Mouse (Mus musculus) stomach, postnatal 0 days (tissue): ENCODE data around the gene Lgi1. TPM values are rescaled to one million over a fixed set of nuclear protein-coding genes. Genes with fewer than 3 reads are reported as not detected.

Experiments
- ATAC-seq: fragments of 200-750 bp; cut with Nextera tagmentation; 2 replicates; pipeline ENCODE4 v1.8.0; 2017; ENCODE audit not compliant: low FRiP score, low TSS enrichment
- DNase-seq: peaks from one replicate; pipeline ENCODE4 v3.0.0-alpha.2; 2016; ENCODE audit warnings: low spot score
- H3K27ac ChIP-seq: fragments of 300-500 bp; sonication (generic); replicated peaks from 2 replicates; pipeline ENCODE4 v1.5.1; 2014; ENCODE audit warnings: mild to moderate bottlenecking, control low read depth
- H3K27me3 ChIP-seq: fragments of 300-500 bp; sonication (generic); 2 replicates; pipeline ENCODE4 v1.6.1; 2014; ENCODE audit warnings: low read length; ENCODE audit not compliant: control insufficient read depth, insufficient read depth
- H3K36me3 ChIP-seq: fragments of 300-500 bp; sonication (generic); 2 replicates; pipeline ENCODE4 v1.6.1; 2014; ENCODE audit warnings: low read length, mixed read lengths; ENCODE audit not compliant: control insufficient read depth, insufficient read depth
- H3K4me1 ChIP-seq: fragments of 300-500 bp; sonication (generic); replicated peaks from 2 replicates; pipeline ENCODE4 v1.6.1; 2014; ENCODE audit warnings: antibody characterized with exemption; ENCODE audit not compliant: control insufficient read depth, insufficient read depth
- H3K4me2 ChIP-seq: fragments of 300-500 bp; sonication (generic); replicated peaks from 2 replicates; pipeline ENCODE4 v1.6.1; 2014; ENCODE audit warnings: low read depth, mild to moderate bottlenecking, control low read depth, moderate library complexity
- H3K4me3 ChIP-seq: fragments of 300-500 bp; sonication (generic); 2 replicates; pipeline ENCODE4 v1.5.1; 2014; ENCODE audit warnings: low read depth, low read length, control low read depth
- H3K9ac ChIP-seq: fragments of 300-500 bp; sonication (generic); 2 replicates; pipeline ENCODE4 v1.6.1; 2014; ENCODE audit warnings: mild to moderate bottlenecking, low read length, control low read depth, mixed read lengths
- H3K9me3 ChIP-seq: fragments of 300-500 bp; sonication (generic); 2 replicates; pipeline ENCODE4 v1.6.1; 2016; ENCODE audit warnings: low read length; ENCODE audit not compliant: control insufficient read depth
- CTCF ChIP-seq: IDR thresholded peaks from 2 replicates; pipeline ENCODE4 v1.5.1; 2016; ENCODE audit warnings: antibody characterized with exemption, low read depth, mild to moderate bottlenecking, moderate library complexity
- EP300 ChIP-seq: optimal IDR thresholded peaks from 2 replicates; pipeline ENCODE3; 2016; ENCODE audit warnings: antibody characterized with exemption
- WGBS: fragments of 180-500 bp; shearing (Covaris S2); extraction: QIAGEN DNeasy Blood & Tissue Kit; methylation state at CpG from one replicate; pipeline ENCODE4 v1.1.7; 2014; 5-methylcytosine and 5-hydroxymethylcytosine counted together
- polyA plus RNA-seq: library from polyadenylated mRNA; unstranded; fragments of >200 nt; fragmentation: Nextera tagmentation; extraction: Ambion mirVana; gene quantifications from 2 replicates; pipeline ENCODE4 v1.2.1, GENCODE M21; 2015

The Lgi1 gene
- polyA plus RNA-seq, 1 experiment from 2014 or later: 1.0 TPM

- no peaks in the 10 kb centered on the region for H3K27me3 ChIP-seq
- DNase-seq: no peak
- TF ChIP-seq CTCF (no peak), EP300 (no peak)
- no peaks in the 10 kb centered on the region for H3K4me1 ChIP-seq
- no peak for ATAC-seq
- no peaks in the 10 kb centered on the region for H3K9me3 ChIP-seq
- no peak overlapping the region for H3K4me3 ChIP-seq
- no peak overlapping the region for H3K4me2 ChIP-seq
- no peak overlapping the region for H3K9ac ChIP-seq
- no peaks in the 10 kb centered on the region for H3K36me3 ChIP-seq
- no peak overlapping the region for H3K27ac ChIP-seq
- 66% methylated on average over 6 of the region's 6 CpGs for WGBS
Observed at GRCm38 (mm10) chr19:38316602-38317313, 52.4 kb downstream of the Lgi1 start.

GRCm38 (mm10) chr19:38318308-38318707 is 54.0 kb downstream of the Lgi1 start:
- Histone ChIP-seq H3K4me1 (no peaks in the 10 kb centered on the region), H3K4me3 (no peak overlapping the region), H3K27me3 (no peaks in the 10 kb centered on the region), H3K9ac (no peak overlapping the region), H3K36me3 (no peaks in the 10 kb centered on the region), H3K9me3 (no peaks in the 10 kb centered on the region), H3K4me2 (no peak overlapping the region), H3K27ac (no peak overlapping the region)
- TF ChIP-seq CTCF (no peak), EP300 (no peak)
- WGBS: 86% methylated on average over 4 of the region's 4 CpGs
- ATAC-seq: no peak
- no peak for DNase-seq

- TF ChIP-seq CTCF (no peak), EP300 (no peak)
- Histone ChIP-seq H3K36me3 (no peaks in the 10 kb centered on the region), H3K4me2 (no peak overlapping the region), H3K9ac (no peak overlapping the region), H3K4me3 (no peak overlapping the region), H3K4me1 (no peaks in the 10 kb centered on the region), H3K27me3 (no peaks in the 10 kb centered on the region), H3K27ac (no peak overlapping the region), H3K9me3 (no peaks in the 10 kb centered on the region)
- DNase-seq (no peak), ATAC-seq (no peak)
- WGBS: 79% methylated on average over 4 of the region's 4 CpGs
Observed at GRCm38 (mm10) chr19:38319168-38319567, 54.8 kb downstream of the Lgi1 start.

GRCm38 (mm10) chr19:38320651-38321188 is 56.4 kb downstream of the Lgi1 start:
- TF ChIP-seq CTCF (no peak), EP300 (no peak)
- Histone ChIP-seq H3K4me2 (no peak overlapping the region), H3K4me1 (no peaks in the 10 kb centered on the region), H3K27ac (no peak overlapping the region), H3K9me3 (no peaks in the 10 kb centered on the region), H3K36me3 (no peaks in the 10 kb centered on the region), H3K4me3 (no peak overlapping the region), H3K9ac (no peak overlapping the region), H3K27me3 (no peaks in the 10 kb centered on the region)
- 72% methylated on average over 5 of the region's 5 CpGs for WGBS
- ATAC-seq (no peak), DNase-seq (no peak)

GRCm38 (mm10) chr19:38323726-38324125 is 59.4 kb downstream of the Lgi1 start:
- ATAC-seq: no peak
- no peaks in the 10 kb centered on the region for H3K36me3 ChIP-seq

More at GRCm38 (mm10) chr19:38323726-38324125, 59.4 kb downstream of the Lgi1 start:
- H3K9ac ChIP-seq: no peak overlapping the region
- DNase-seq: no peak
- TF ChIP-seq CTCF (peak; percentile 22), EP300 (no peak)
- no peak overlapping the region for H3K27ac ChIP-seq
- H3K4me1 ChIP-seq: no peaks in the 10 kb centered on the region
- no peak overlapping the region for H3K4me3 ChIP-seq
- H3K4me2 ChIP-seq: no peak overlapping the region
- no peaks in the 10 kb centered on the region for H3K9me3 ChIP-seq
- H3K27me3 ChIP-seq: no peaks in the 10 kb centered on the region
